Mouse (Mus musculus) ES-E14 (cell line): Measurements from ENCODE around the gene Tk1.

Source experiments
- HCFC1 ChIP-seq: IDR thresholded peaks from 2 replicates; pipeline ENCODE4 v1.6.1; 2012; ENCODE audit warnings: low read length, inconsistent platforms, borderline replicate concordance; ENCODE audit not compliant: insufficient read depth
- MAFK ChIP-seq: IDR thresholded peaks from 2 replicates; pipeline ENCODE4 v1.6.1; 2014; ENCODE audit warnings: mild to moderate bottlenecking, low read depth, low read length, inconsistent platforms; ENCODE audit not compliant: insufficient read depth
- ZC3H11A ChIP-seq: IDR thresholded peaks from 2 replicates; pipeline ENCODE4 v1.6.1; 2012; ENCODE audit warnings: low read depth, mild to moderate bottlenecking, inconsistent platforms, low read length, borderline replicate concordance
- ZNF384 ChIP-seq: IDR thresholded peaks from 2 replicates; pipeline ENCODE4 v1.6.1; 2012; ENCODE audit warnings: low read depth, low read length, inconsistent platforms

DNA sequence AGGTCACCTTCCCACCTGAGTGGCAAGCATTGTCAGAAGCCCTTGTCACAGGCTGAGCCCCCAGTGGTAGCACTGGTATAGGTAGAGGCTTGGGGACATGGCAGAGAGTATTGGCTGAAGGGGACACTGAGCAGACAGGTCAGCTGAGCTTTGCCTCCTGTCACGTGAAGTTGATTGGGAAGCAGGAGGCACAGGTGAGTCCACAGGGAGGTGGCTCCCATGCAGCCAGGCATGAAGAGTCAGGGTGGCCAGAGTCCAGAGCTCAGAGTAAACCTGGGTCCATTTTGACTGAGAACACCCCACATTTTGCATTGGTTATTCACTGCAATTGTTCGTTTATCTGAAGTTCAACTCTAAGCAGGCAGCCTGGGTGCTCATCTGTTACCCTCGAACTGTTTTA lies 27.0 kb upstream of the Tk1 start:
- TF ChIP-seq ZNF384: no peak
- no peak for TF ChIP-seq ZC3H11A
- no peak for TF ChIP-seq HCFC1
- no peak for TF ChIP-seq MAFK
